Mouse (Mus musculus) erythroblast, embryonic 14.5 days (primary cell): Measurements from ENCODE around the gene Casd1. TPM values are rescaled to one million over a fixed set of nuclear protein-coding genes. Genes with fewer than 3 reads are reported as not detected.
"Not testable (repeated sequence)": the region's sequence is repeated elsewhere in the genome, so short reads cannot be mapped to it uniquely, and the experiment has no call there.

Source experiments
- H3K27me3 ChIP-seq: 2 replicates; pipeline ENCODE4 v1.6.1; 2012; ENCODE audit warnings: inconsistent platforms; ENCODE audit not compliant: control insufficient read depth
- H3K36me3 ChIP-seq: 2 replicates; pipeline ENCODE4 v1.6.1; 2012; ENCODE audit warnings: mild to moderate bottlenecking, inconsistent platforms; ENCODE audit not compliant: control insufficient read depth
- H3K4me1 ChIP-seq: 2 replicates; pipeline ENCODE4 v1.6.1; 2012; ENCODE audit warnings: inconsistent platforms; ENCODE audit not compliant: control insufficient read depth
- H3K4me3 ChIP-seq: replicated peaks from 2 replicates; pipeline ENCODE3; 2012; ENCODE audit warnings: moderate library complexity, mild to moderate bottlenecking, inconsistent platforms
- H3K9me3 ChIP-seq: 2 replicates; pipeline ENCODE4 v1.6.1; 2012; ENCODE audit warnings: low read length, inconsistent platforms, mixed read lengths; ENCODE audit not compliant: control insufficient read depth
- GATA1 ChIP-seq: IDR thresholded peaks from 2 replicates; pipeline ENCODE4 v1.6.1; 2012; ENCODE audit warnings: low read length, inconsistent platforms, mixed read lengths
- TAL1 ChIP-seq: IDR thresholded peaks from 3 replicates; pipeline ENCODE4 v1.6.1; 2012; ENCODE audit warnings: low read length, inconsistent platforms, mixed read lengths
- polyA plus RNA-seq: library from polyadenylated mRNA; stranded (reverse); fragments of >175 nt; gene quantifications from 2 replicates; pipeline ENCODE4 v1.2.3, GENCODE M21; 2012

Casd1 gene
- polyA plus RNA-seq, 1 experiment, result 0.11 TPM

- Histone ChIP-seq H3K36me3 (peaks cover 1% of the 10 kb centered on the region; the same call in 1 of the 2 replicates), H3K27me3 (no peaks in the 10 kb centered on the region), H3K9me3 (no peaks in the 10 kb centered on the region), H3K4me3 (no peak overlapping the region), H3K4me1 (no peaks in the 10 kb centered on the region)
- TF ChIP-seq TAL1 (no peak), GATA1 (no peak)
Measured at GRCm38 (mm10) chr6:4647351-4647750, 46.7 kb downstream of the Casd1 start.

- no peak for TF ChIP-seq TAL1
- TF ChIP-seq GATA1, result no peak
- no peaks in the 10 kb centered on the region for H3K9me3 ChIP-seq
- H3K36me3 ChIP-seq, result no peaks in the 10 kb centered on the region
- H3K4me1 ChIP-seq, result no peaks in the 10 kb centered on the region
- no peak overlapping the region for H3K4me3 ChIP-seq
- H3K27me3 ChIP-seq, result no peaks in the 10 kb centered on the region
Measured at GRCm38 (mm10) chr6:4652596-4653134, 52.0 kb downstream of the Casd1 start.

- H3K4me3 ChIP-seq, H3K27me3 ChIP-seq, H3K4me1 ChIP-seq, H3K9me3 ChIP-seq, H3K36me3 ChIP-seq: not testable (repeated sequence)
Measured at GRCm38 (mm10) chr6:4653741-4654140, 53.1 kb downstream of the Casd1 start.

GRCm38 (mm10) chr6:4655466-4655865, 54.8 kb downstream of the Casd1 start:
- no peaks in the 10 kb centered on the region for H3K36me3 ChIP-seq
- H3K4me3 ChIP-seq, result no peak overlapping the region
- H3K9me3 ChIP-seq, result no peaks in the 10 kb centered on the region
- no peaks in the 10 kb centered on the region for H3K4me1 ChIP-seq
- H3K27me3 ChIP-seq, result no peaks in the 10 kb centered on the region
- no peak for TF ChIP-seq TAL1
- no peak for TF ChIP-seq GATA1

GRCm38 (mm10) chr6:4655924-4656323, 55.3 kb downstream of the Casd1 start:
- H3K4me1 ChIP-seq, result no peaks in the 10 kb centered on the region
- H3K9me3 ChIP-seq, result no peaks in the 10 kb centered on the region
- H3K4me3 ChIP-seq, result no peak overlapping the region
- TF ChIP-seq TAL1 (no peak), GATA1 (no peak)
- no peaks in the 10 kb centered on the region for H3K27me3 ChIP-seq
- no peaks in the 10 kb centered on the region for H3K36me3 ChIP-seq

GRCm38 (mm10) chr6:4658861-4659260, 58.2 kb downstream of the Casd1 start:
- no peaks in the 10 kb centered on the region for H3K27me3 ChIP-seq
- no peak overlapping the region for H3K4me3 ChIP-seq
- TF ChIP-seq GATA1, result no peak
- no peak for TF ChIP-seq TAL1
- H3K4me1 ChIP-seq, result no peaks in the 10 kb centered on the region
- no peaks in the 10 kb centered on the region for H3K9me3 ChIP-seq
- H3K36me3 ChIP-seq, result no peaks in the 10 kb centered on the region

- no peaks in the 10 kb centered on the region for H3K4me1 ChIP-seq
- no peaks in the 10 kb centered on the region for H3K9me3 ChIP-seq
- no peaks in the 10 kb centered on the region for H3K27me3 ChIP-seq
- no peak overlapping the region for H3K4me3 ChIP-seq
- no peaks in the 10 kb centered on the region for H3K36me3 ChIP-seq
- no peak for TF ChIP-seq GATA1
- no peak for TF ChIP-seq TAL1
Measured at GRCm38 (mm10) chr6:4663516-4663915, 62.9 kb downstream of the Casd1 start.

- Histone ChIP-seq H3K9me3 (no peaks in the 10 kb centered on the region), H3K4me1 (no peaks in the 10 kb centered on the region), H3K4me3 (no peak overlapping the region), H3K27me3 (no peaks in the 10 kb centered on the region), H3K36me3 (no peaks in the 10 kb centered on the region)
- no peak for TF ChIP-seq GATA1
- no peak for TF ChIP-seq TAL1
Measured at GRCm38 (mm10) chr6:4664313-4664712, 63.7 kb downstream of the Casd1 start.

GRCm38 (mm10) chr6:4665154-4665553, 64.5 kb downstream of the Casd1 start:
- Histone ChIP-seq H3K27me3 (no peaks in the 10 kb centered on the region), H3K9me3 (no peaks in the 10 kb centered on the region), H3K4me3 (no peak overlapping the region), H3K36me3 (no peaks in the 10 kb centered on the region), H3K4me1 (no peaks in the 10 kb centered on the region)
- TF ChIP-seq GATA1, result no peak
- TF ChIP-seq TAL1, result no peak

- H3K27me3 ChIP-seq, result no peaks in the 10 kb centered on the region
- TF ChIP-seq GATA1, result no peak
- TF ChIP-seq TAL1, result no peak
- H3K36me3 ChIP-seq, result no peaks in the 10 kb centered on the region
- no peak overlapping the region for H3K4me3 ChIP-seq
- H3K4me1 ChIP-seq, result no peaks in the 10 kb centered on the region
- no peaks in the 10 kb centered on the region for H3K9me3 ChIP-seq
Measured at GRCm38 (mm10) chr6:4677356-4677761, 76.7 kb downstream of the Casd1 start.
